Comparison of ENCODE assay signal across 8 mouse cellular contexts in genomic region chr10:7183171-7183631, GRCm38 (mm10). TPM values are rescaled to one million over a fixed set of nuclear protein-coding genes. Genes with fewer than 3 reads are reported as not detected.
DNase-seq lines count a peak whose midpoint lies in the region; ATAC-seq lines count a peak whose summit lies in the region.

No protein-coding gene starts in this region.

- H3K9ac ChIP-seq in hindbrain, embryonic 12.5 days = no peak overlapping the region
- no peak overlapping the region for H3K9ac ChIP-seq in limb, embryonic 11.5 days (ENCODE audit: low read length)
- peak overlapping the region; percentile 34; the same call in 1 of the 2 replicates for H3K9ac ChIP-seq in stomach, embryonic 16.5 days (ENCODE audit: low read length)

- no peak for ATAC-seq in megakaryocyte, adult 5-6 weeks (ENCODE audit: poor library complexity, severe bottlenecking)
- ATAC-seq in hindbrain, embryonic 12.5 days (ENCODE audit: low FRiP score) = no peak
- peak; percentile 78 for ATAC-seq in limb, embryonic 11.5 days (ENCODE audit: insufficient number of reproducible peaks, low FRiP score, low TSS enrichment, low read depth)
- peak; percentile 56; the same call in 1 of the 2 replicates for ATAC-seq in stomach, embryonic 16.5 days (ENCODE audit: insufficient read depth, low FRiP score)

- H3K4me2 ChIP-seq in hindbrain, embryonic 12.5 days (replicated peaks) = no peak overlapping the region
- H3K4me2 ChIP-seq in limb, embryonic 11.5 days (ENCODE audit: low read depth, severe bottlenecking) = no peak overlapping the region
- peak overlapping the region; percentile 36 for H3K4me2 ChIP-seq in stomach, embryonic 16.5 days (ENCODE audit: low read depth, low read length)

- H3K36me3 ChIP-seq in megakaryocyte, embryonic 14.5 days (replicated peaks; ENCODE audit: low read length) = peaks cover 45% of the 10 kb centered on the region
- no peaks in the 10 kb centered on the region for H3K36me3 ChIP-seq in hindbrain, embryonic 12.5 days
- H3K36me3 ChIP-seq in limb, embryonic 11.5 days (ENCODE audit: control insufficient read depth, insufficient read depth, low read length) = no peaks in the 10 kb centered on the region
- no peaks in the 10 kb centered on the region for H3K36me3 ChIP-seq in stomach, embryonic 16.5 days (ENCODE audit: control insufficient read depth, insufficient read depth, low read length)

- H3K4me3 ChIP-seq in megakaryocyte, embryonic 14.5 days (replicated peaks) = peak overlapping the region; percentile 8
- H3K4me3 ChIP-seq in hindbrain, embryonic 12.5 days = no peak overlapping the region
- H3K4me3 ChIP-seq in limb, embryonic 11.5 days (ENCODE audit: low read depth, low read length) = no peak overlapping the region
- 0 out of 2 replicates have a peak overlapping the region, but pooled peaks have one; percentile 18 for H3K4me3 ChIP-seq in stomach, embryonic 16.5 days (replicated peaks; ENCODE audit: low read length)

- 38% methylated on average over 6 of the region's 6 CpGs for WGBS in hindbrain, embryonic 12.5 days
- WGBS in limb, embryonic 11.5 days = 19% methylated on average over 6 of the region's 6 CpGs
- 9% methylated on average over 6 of the region's 6 CpGs for WGBS in stomach, embryonic 16.5 days

- no peaks in the 10 kb centered on the region for H3K27me3 ChIP-seq in megakaryocyte, embryonic 14.5 days (replicated peaks)
- no peaks in the 10 kb centered on the region for H3K27me3 ChIP-seq in hindbrain, embryonic 12.5 days
- no peaks in the 10 kb centered on the region for H3K27me3 ChIP-seq in limb, embryonic 11.5 days (ENCODE audit: control insufficient read depth, insufficient read depth, low read length)
- no peaks in the 10 kb centered on the region for H3K27me3 ChIP-seq in stomach, embryonic 16.5 days (ENCODE audit: control insufficient read depth, insufficient read depth, low read length)

- peak; percentile 62 for DNase-seq in limb, embryonic 11.5 days (ENCODE audit: low spot score)
- DNase-seq in gastrocnemius, postnatal 10 days = no peak
- no peak for DNase-seq in thymus, postnatal 25 days
- DNase-seq in layer of hippocampus, adult 9-10 months (ENCODE audit: low spot score) = no peak

- peak overlapping the region; percentile 14; the same call in 1 of the 2 replicates for H3K27ac ChIP-seq in hindbrain, embryonic 12.5 days
- H3K27ac ChIP-seq in limb, embryonic 11.5 days (replicated peaks; ENCODE audit: low read depth, low read length) = peak overlapping the region; percentile 66
- peak overlapping the region; percentile 86 for H3K27ac ChIP-seq in stomach, embryonic 16.5 days (ENCODE audit: low read length)

- peaks cover 76% of the 10 kb centered on the region for H3K4me1 ChIP-seq in megakaryocyte, embryonic 14.5 days
- peaks cover 11% of the 10 kb centered on the region for H3K4me1 ChIP-seq in hindbrain, embryonic 12.5 days
- peaks cover 20% of the 10 kb centered on the region for H3K4me1 ChIP-seq in limb, embryonic 11.5 days (ENCODE audit: control insufficient read depth, insufficient read depth, low read length)
- peaks cover 40% of the 10 kb centered on the region for H3K4me1 ChIP-seq in stomach, embryonic 16.5 days (ENCODE audit: control insufficient read depth, insufficient read depth, low read length)

- 0 out of 2 replicates have a peak, but pooled peaks cover 14% of the 10 kb centered on the region for H3K9me3 ChIP-seq in megakaryocyte, embryonic 14.5 days
- no peaks in the 10 kb centered on the region for H3K9me3 ChIP-seq in hindbrain, embryonic 12.5 days (replicated peaks)
- no peaks in the 10 kb centered on the region for H3K9me3 ChIP-seq in limb, embryonic 11.5 days (ENCODE audit: control insufficient read depth, low read length)
- peaks cover 5% of the 10 kb centered on the region; the same call in 1 of the 2 replicates for H3K9me3 ChIP-seq in stomach, embryonic 16.5 days (replicated peaks; ENCODE audit: control insufficient read depth, low read length)

RNA-seq across cellular contexts. Expression of gene Cnksr3, which starts 28.8 kb away (rescaled TPM):
- polyA plus RNA-seq in megakaryocyte, embryonic 14.5 days (2012; ENCODE audit: insufficient read depth, low replicate concordance) = 10.9 and 14.8 TPM in 2 replicates
- total RNA-seq in megakaryocyte, adult 5-6 weeks (2015) = 5.6 and 7.9 TPM in 2 replicates
- 3.6 and 3.7 TPM in 2 replicates for total RNA-seq in megakaryocyte, adult 5-6 weeks (2017)
- polyA plus RNA-seq in hindbrain, embryonic 12.5 days (2016; fragmentation: Nextera tagmentation; extraction: Ambion mirVana) = 7.3 and 7.7 TPM in 2 replicates
- polyA plus RNA-seq in limb, embryonic 11.5 days (2014; fragmentation: Nextera tagmentation; extraction: Ambion mirVana) = 11.8 and 11.9 TPM in 2 replicates
- 14.1 and 14.8 TPM in 2 replicates for polyA plus RNA-seq in stomach, embryonic 16.5 days (2015; fragmentation: Nextera tagmentation; extraction: Ambion mirVana)
- total RNA-seq in gastrocnemius, postnatal 10 days (2021) = 1 to 10 TPM; 7.2 to 8.8 TPM

Comparison
In these comparisons a context has a peak if more than half of its experiments do, and no peak if none do; other contexts are left out.
1. H3K4me3 ChIP-seq: peak in megakaryocyte, embryonic 14.5 days (single experiment) and stomach, embryonic 16.5 days (single experiment); none in hindbrain, embryonic 12.5 days (single experiment) and limb, embryonic 11.5 days (single experiment).
2. ATAC-seq: peak in limb, embryonic 11.5 days (single experiment) and stomach, embryonic 16.5 days (single experiment); none in megakaryocyte, adult 5-6 weeks (single experiment) and hindbrain, embryonic 12.5 days (single experiment).
3. H3K27ac ChIP-seq: peak in every context shown above with its lines; median percentile 86 in stomach, embryonic 16.5 days; 66 in limb, embryonic 11.5 days; 14 in hindbrain, embryonic 12.5 days.